Mouse (Mus musculus) forelimb bud, embryonic 11.5 days (tissue): ENCODE measurements around the gene Sf3b4.

Source experiments
- DNase-seq: peaks from one replicate; pipeline ENCODE4 v3.0.0-alpha.2; 2012; ENCODE audit warnings: low read depth, low spot score

Sf3b4 gene

DNA sequence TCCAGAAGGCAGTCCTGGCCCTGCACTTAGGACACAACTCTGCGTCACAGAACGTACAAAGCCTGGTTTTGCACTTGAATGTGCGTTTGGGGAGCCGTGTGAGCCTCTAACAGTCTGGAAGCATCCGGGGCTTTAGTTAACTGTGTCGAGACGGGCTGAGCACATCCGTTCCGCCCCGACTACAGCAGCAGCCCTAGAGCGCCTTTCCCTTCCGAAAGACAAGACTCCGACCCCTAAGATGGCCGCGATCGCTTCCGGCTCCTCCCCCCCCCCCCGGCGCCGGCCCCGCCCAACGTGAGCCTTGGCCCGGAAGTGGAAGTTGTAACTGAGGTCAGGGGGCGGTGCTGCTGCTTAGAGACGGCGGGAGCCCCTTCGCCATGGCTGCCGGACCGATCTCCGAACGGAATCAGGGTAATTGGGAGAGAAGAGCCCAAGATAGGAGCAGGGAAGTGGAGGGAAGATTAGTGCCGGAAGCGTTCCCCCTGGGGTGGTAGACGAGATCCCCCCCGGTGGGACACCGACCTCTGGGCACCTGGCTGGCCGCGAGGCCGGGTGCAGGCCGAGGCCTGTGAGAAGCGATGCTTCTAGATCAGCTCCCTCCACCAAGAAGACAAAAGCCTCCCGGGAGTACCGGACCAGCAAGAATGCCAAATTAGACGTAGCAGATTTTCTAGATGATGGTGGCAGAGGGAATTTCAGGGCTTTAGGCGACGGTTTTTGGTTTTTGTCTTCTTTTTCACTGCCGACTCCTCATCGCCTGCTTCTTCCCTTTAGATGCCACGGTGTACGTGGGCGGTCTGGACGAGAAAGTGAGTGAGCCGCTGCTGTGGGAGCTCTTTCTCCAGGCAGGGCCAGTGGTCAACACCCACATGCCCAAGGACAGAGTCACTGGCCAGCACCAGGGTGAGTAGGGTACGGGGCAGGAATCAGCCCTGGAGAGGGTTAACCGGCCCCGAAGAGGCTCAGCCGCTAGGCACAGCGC lies at the start of gene Sf3b4:
Gene Sf3b4 (plus strand): TSS at position 136 of the 982 bp plus-strand sequence.
- peak; percentile 78 for DNase-seq

DNA sequence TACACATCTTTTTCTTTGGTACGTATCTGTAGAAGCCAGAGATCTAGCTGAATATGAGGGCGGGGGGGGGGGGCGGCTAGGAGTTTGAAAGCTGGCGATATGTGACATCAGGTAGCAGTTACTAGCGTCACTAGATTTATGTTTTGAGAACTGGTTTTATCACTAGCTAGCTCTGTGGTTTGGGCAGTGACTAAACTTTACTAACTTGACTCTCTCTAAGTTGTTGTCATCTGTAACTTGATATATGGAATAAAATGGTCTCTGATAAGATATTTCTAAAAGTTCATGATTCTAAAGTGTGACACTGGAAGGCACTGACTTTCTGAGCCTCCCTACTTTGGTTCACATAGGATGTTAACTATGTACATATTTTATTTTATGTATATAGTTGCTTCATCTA lies 47.9 kb upstream of the Sf3b4 start:
- no peak for DNase-seq

GRCm38 (mm10) chr3:96128128-96128527 lies 44.0 kb upstream of the Sf3b4 start:
- no peak for DNase-seq

- DNase-seq, result no peak
Observed at GRCm38 (mm10) chr3:96132478-96132877, 39.7 kb upstream of the Sf3b4 start.

DNA sequence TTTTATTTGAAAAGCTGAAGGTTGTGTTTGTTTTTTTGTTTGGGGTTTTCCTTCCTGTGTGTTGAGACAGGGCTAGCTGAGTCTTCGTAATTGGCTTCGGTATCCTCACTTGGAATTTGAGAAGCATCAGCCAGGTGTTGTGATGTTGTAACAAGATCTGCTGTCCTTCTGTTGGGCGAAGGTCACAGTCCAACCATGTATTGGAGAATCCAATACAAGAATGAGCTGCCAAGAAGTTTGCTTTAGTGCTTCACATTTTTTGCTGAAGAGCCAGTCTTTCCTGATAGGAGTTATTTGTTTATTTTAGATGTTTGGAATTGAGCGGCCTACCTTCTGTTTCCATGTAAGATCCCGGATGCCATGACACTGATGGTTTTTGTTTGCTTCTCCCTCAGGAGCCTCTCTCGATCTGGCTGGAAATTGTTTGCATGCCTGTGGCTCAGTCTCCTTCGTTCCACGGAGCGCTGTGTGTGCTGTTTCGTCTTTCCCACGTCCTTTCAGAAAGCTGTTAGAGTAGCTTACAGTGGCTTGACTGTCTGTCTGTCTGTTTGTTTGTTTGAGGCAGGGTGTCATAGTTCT lies 38.7 kb upstream of the Sf3b4 start:
- no peak for DNase-seq

GRCm38 (mm10) chr3:96135011-96135410 lies 37.1 kb upstream of the Sf3b4 start:
- no peak for DNase-seq

DNA sequence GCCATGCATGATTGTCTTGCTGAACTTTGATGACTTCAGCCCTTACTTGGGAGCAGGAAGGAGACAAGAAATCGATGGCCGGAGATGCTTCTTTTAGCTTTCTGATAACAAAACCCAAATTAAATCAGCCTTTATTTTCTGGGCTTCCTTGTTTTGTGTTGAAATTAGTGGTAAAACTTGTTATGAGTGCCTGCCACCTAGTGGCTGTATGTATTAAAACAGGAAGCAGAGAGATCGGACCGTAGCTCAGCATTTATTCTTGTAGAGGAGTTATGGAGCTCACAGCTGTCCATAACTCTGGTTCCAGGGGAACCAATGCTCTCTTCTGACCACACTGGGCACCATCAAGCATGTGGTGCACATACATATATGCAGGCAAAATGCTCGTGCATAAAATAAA lies 24.2 kb upstream of the Sf3b4 start:
- peak; percentile 62 for DNase-seq

- no peak for DNase-seq
Observed at GRCm38 (mm10) chr3:96151836-96152235, 20.3 kb upstream of the Sf3b4 start.

DNA sequence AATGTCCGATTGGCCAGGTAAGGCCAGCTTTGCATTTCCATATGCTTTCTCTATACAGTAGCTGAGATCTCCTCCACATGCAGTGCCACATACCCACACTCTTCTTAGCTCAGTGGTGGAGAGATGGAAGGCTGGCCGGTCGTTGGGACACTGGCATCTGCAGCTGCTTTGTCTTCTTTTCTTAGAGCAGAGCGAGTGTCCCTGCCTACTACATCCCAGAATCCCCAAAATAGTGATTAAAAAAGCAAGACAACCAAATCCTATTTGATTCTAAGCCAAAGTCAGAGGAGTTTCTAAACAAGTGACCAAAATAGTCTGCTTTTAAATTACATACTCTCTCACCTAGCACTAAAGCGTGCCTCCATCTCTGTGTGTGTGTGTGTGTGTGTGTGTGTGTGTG lies 19.5 kb upstream of the Sf3b4 start:
- DNase-seq, result no peak

DNA sequence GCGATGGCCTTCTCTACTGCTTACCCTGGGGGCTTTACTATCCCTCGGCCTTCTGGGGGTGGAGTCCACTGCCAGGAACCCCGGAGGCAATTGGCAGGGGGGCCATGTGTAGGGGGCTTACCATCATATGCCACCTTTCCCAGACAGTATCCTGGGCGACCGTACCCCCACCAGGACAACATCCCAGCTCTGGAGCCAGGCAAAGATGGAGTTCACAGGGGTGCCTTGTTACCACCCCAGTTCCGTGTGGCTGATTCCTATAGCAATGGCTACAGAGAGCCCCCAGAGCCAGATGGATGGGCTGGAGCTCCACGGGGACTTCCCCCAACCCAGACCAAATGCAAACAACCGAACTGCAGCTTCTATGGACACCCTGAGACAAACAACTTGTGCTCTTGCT lies 16.6 kb upstream of the Sf3b4 start:
- no peak for DNase-seq

- DNase-seq, result no peak
Observed at GRCm38 (mm10) chr3:96159820-96160219, 12.3 kb upstream of the Sf3b4 start.

DNA sequence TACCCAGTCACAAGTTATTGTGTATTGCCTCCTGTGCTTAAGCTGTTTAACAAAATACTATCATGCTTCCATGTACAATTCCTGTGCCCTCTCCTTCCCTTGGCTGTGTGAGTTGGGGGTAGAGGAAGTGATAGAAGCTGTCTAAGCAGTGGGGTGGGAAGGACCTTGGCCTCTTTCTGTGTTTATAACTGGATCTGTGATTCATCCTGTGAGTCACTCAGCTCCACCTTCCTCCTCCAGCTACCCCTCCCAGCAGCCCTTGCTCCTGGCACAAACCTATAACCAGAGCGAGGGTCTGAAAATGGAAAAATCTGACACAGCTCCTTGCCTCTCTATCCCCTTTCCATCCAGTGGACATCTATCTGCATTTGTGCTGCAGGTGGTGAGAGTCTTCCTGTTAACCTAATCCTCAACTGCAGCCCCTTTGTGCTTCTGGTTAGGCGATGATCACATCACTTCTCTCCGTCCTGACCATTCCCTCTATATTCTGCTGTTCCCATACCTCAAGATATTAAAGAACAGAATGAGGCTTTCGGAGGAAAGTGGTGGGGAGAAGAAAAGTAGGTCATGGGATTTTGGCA lies 11.8 kb upstream of the Sf3b4 start:
- DNase-seq, result no peak

DNA sequence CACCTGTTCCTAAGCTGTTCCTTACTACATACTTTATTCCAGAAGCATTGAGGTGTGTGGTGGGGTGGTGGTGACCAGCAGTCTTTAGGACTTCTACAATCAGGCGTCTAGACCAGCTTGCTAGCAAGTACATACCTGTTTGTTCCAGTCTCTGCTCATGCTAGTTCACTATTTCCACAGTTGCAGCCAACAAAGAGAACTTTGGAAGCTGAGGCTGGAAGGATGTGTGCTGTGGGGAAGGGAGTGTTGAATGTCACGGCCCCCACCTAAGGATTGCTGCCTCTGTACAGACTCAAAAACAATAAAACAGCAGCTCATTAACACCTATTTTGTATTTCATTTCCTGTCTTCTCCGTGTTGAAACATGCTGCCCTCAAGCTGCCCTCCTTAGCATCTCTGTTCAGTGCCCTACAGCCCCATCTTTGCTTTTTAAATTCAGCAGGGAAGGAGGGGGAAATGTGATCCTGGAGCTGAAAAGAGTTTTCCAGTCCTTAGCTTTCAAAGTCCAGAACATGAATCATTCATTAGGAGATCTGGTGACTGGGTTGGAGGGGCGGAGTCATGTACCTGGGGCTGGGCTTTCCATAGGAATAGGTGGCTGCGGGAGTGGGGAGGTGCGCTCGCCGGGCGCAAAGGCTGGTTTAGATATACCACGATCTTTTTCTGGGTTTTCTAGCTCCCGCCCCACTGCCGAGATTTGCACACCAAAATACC lies 11.2 kb upstream of the Sf3b4 start:
- peak; percentile 78 for DNase-seq

DNA sequence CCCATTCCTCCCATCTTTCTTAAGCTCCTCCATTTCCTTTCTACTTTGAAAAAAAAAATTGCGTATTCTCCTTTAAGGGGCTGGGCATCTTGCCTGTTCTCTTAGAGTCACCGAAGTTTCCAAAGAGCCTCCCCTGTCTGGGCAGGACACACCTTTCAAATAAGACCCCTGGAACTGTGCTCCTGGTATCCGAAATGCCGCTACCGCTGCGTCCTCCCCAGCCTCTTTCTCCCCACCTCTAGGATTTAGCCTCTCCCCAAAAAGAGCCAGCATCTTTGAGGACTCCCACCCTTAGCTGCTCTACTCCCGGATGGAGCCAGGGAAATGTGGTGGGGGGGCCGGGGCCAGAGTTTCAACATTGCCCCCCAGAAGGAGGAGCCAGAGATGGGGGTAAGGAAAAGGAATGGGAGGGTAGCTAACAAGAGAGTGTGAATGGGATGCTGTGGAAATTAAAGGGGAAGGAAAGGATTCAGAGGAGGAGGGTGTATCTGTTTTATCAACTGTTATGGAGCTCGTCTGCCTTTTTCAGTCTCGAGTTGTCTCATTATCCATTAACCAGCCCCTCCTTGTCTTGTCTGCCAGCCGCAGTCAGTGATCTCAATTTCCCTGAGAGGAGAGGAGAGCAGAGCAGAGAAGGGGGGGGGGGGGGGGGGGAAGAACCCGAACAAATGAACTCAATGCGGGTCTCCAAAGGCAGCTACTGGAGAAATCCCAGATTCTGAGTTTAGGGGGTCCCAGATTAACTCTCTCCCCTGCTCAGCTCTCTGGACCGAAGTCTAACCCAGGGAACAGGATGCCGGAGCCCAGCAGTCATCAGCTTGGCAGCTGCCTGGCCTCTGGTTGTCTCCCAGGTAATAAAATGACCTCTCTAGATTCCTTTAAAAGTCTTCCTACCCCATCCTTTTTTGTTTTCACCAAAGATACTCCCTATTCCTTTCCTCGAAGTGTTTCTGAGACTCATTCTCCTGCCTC lies 10.0 kb upstream of the Sf3b4 start, which contains the start of gene Mtmr11:
Gene Mtmr11 (plus strand): TSS at position 136 of the 972 bp plus-strand sequence.
- no peak for DNase-seq

- DNase-seq, result no peak
Observed at GRCm38 (mm10) chr3:96163040-96163439, 9.1 kb upstream of the Sf3b4 start.

DNA sequence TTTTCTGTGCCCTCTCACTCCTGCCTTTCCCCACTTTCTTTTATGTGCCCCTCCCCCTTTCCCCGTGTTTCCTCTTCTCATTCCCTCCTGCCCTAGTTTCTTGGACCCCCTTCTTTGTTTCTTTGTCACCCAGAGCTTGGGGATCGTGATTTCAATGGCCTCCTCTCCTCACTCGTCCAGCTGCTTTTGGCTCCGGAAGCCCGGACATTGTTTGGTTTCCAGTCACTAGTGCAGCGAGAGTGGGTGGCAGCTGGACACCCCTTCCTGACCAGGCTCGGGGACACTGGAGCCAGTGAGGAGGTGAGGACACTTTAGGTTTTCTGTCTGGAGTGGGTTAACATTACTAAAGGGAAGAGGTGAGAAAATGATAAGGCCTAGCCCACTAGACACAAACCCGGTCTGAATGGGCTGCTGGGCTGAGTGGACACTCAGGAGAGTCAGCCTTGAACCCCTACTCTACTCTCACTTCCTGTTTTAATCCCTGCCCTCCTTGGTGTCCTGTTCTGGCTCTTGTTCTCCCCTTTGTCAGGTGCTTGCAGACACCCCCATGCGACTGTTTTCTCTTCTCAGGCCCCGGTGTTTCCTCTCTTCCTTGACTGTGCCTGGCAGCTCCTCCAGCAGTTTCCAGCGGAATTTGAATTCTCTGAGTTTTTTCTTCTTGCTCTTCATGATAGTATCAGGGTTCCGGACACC lies 3.5 kb upstream of the Sf3b4 start:
- no peak for DNase-seq

- DNase-seq, result no peak
Observed at GRCm38 (mm10) chr3:96170276-96170675, 1.9 kb upstream of the Sf3b4 start.

DNA sequence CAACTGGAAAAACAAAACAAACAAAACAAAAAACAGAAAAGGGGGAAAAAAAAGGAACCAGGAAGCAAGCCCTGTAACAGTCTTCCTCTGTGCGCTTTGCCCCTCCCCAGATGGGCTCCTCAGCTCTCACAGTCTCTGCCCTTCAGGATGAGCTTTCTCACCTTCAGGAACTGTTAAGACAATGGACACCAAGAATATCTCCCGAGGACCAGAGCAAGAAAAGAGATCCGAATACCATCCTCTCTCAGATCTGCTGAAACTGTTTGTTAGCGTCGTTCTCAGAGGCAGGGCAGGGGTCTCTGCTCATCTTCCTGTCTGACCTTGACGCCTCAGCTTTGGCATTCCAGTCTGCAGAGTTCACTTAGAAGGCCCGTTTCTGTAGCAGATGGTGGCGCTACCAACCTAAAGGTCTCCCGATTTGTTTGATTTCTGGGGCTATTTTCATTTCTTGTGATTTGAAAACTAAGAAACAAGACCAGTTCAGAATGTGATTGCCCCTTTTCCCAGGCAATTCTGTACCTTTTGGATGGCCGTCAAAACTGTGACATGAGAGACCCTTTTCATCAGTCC lies 1.1 kb upstream of the Sf3b4 start:
- DNase-seq, result no peak

DNA sequence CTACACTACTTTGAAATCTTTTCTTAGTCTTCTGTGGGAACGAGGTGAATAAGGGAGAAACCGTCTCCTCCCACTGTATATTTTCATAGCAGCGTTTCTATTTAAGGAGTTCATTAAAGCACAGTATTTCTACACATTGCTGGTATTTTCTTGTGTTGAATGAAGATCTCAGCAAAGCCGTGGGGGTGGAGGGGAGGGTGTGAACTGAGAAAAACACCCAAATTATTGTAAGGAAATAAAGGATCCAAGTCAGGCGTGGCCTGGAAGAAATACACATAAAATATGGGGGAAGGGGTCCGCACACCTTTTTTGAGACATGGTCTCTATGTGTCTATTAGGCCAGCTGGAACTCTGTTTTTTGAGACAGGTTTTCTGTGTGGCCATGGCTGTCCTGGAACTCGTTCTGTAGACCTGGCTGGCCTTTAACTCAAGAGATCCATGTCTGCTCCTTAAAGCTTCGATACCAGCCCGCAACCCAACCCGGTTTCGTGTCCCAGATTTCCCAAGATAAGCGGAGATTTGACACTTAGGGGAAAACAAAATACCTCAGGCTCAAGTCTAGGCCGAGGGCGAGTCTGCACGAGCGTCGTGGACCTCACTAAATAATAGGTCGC lies 442 bp upstream of the Sf3b4 start:
- DNase-seq, result no peak
